Mouse (Mus musculus) heart, postnatal 0 days (tissue): ENCODE results near the gene Ghitm. TPM values are rescaled to one million over a fixed set of nuclear protein-coding genes. Genes with fewer than 3 reads are reported as not detected.
A peak's percentile ranks its signal among the peaks of the same experiment; 100 is the strongest.

ENCODE experiments used
- ATAC-seq: fragments of 200-750 bp; cut with Nextera tagmentation; 2 replicates; pipeline ENCODE4 v1.8.0; 2017; ENCODE audit warnings: low read depth, moderate number of reproducible peaks, moderate library complexity; ENCODE audit not compliant: insufficient read depth
- DNase-seq: peaks from one replicate; pipeline ENCODE4 v3.0.0-alpha.2; 2016; ENCODE audit warnings: low spot score
- H3K27ac ChIP-seq: fragments of 300-500 bp; sonication (generic); 2 replicates; pipeline ENCODE4 v1.5.1; 2014; ENCODE audit warnings: low read depth, mild to moderate bottlenecking
- H3K27me3 ChIP-seq: fragments of 300-500 bp; sonication (generic); 2 replicates; pipeline ENCODE4 v1.6.1; 2014; ENCODE audit warnings: low read length, mixed read lengths; ENCODE audit not compliant: control insufficient read depth, insufficient read depth
- H3K36me3 ChIP-seq: fragments of 300-500 bp; sonication (generic); replicated peaks from 2 replicates; pipeline ENCODE4 v1.6.1; 2014; ENCODE audit warnings: low read length, mixed read lengths; ENCODE audit not compliant: control insufficient read depth, insufficient read depth
- H3K4me1 ChIP-seq: fragments of 300-500 bp; sonication (generic); 2 replicates; pipeline ENCODE4 v1.6.1; 2014; ENCODE audit warnings: antibody characterized with exemption; ENCODE audit not compliant: control insufficient read depth, insufficient read depth
- H3K4me2 ChIP-seq: fragments of 300-500 bp; sonication (generic); 2 replicates; pipeline ENCODE4 v1.6.1; 2014; ENCODE audit warnings: low read depth, mild to moderate bottlenecking, low read length, moderate library complexity
- H3K4me3 ChIP-seq: fragments of 300-500 bp; sonication (generic); 2 replicates; pipeline ENCODE4 v1.5.1; 2014; ENCODE audit warnings: low read depth, low read length
- H3K9ac ChIP-seq: fragments of 300-500 bp; sonication (generic); replicated peaks from 2 replicates; pipeline ENCODE4 v1.6.1; 2014; ENCODE audit warnings: low read depth, low read length, mixed read lengths
- H3K9me3 ChIP-seq: fragments of 300-500 bp; sonication (generic); replicated peaks from 2 replicates; pipeline ENCODE4 v1.6.1; 2016; ENCODE audit warnings: low read length; ENCODE audit not compliant: control insufficient read depth
- CTCF ChIP-seq: IDR thresholded peaks from 2 replicates; pipeline ENCODE4 v1.5.1; 2016; ENCODE audit warnings: antibody characterized with exemption, control low read depth, low read depth
- EP300 ChIP-seq: IDR thresholded peaks from 2 replicates; pipeline ENCODE4 v1.6.1; 2016; ENCODE audit warnings: antibody characterized with exemption, low read depth
- WGBS: fragments of 180-500 bp; shearing (Covaris S2); extraction: QIAGEN DNeasy Blood & Tissue Kit; methylation state at CpG from one replicate; pipeline ENCODE4 v1.1.7; 2014; 5-methylcytosine and 5-hydroxymethylcytosine counted together
- polyA plus RNA-seq: library from polyadenylated mRNA; unstranded; fragments of >200 nt; fragmentation: Nextera tagmentation; extraction: Ambion mirVana; gene quantifications from 2 replicates; pipeline ENCODE4 v1.2.1, GENCODE M21; 2015
- total RNA-seq: library from RNA; depleted of rRNA; stranded (reverse); fragments of >200 nt; gene quantifications from 2 replicates; pipeline ENCODE4 v1.2.3, GENCODE M21; 2014; ENCODE audit warnings: low replicate concordance

The Ghitm gene
- total and polyA plus RNA-seq, 2 experiments from 2014 or later = 257 to 480 TPM

DNA sequence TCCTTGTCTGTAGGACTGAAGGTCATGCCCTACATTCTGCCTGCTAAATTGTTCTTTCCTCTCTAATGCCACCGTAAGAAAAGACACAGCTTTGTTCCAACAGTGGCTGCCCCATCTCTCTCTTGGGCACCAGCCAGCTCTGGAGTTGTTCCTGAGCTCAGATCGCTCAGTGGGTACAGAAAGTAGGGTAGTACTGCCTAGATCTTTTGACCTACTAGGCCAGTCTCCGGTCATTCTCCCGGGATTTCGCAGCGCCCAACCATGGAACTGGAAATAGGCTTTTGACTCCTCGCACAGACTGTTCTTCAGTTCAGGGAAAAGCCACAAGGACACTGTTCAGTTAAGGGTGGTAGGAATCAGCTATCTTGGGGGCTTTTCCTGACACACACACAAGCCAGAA is 22.1 kb downstream of the Ghitm start:
- no peak overlapping the region for H3K4me3 ChIP-seq
- no peak for DNase-seq
- H3K4me1 ChIP-seq = no peaks in the 10 kb centered on the region; the same call in 1 of the 2 replicates
- no peaks in the 10 kb centered on the region for H3K36me3 ChIP-seq
- H3K4me2 ChIP-seq = no peak overlapping the region
- WGBS = 75% methylated on average over 7 of the region's 7 CpGs
- no peak overlapping the region for H3K27ac ChIP-seq
- no peaks in the 10 kb centered on the region for H3K9me3 ChIP-seq
- ATAC-seq = no peak
- no peaks in the 10 kb centered on the region for H3K27me3 ChIP-seq
- no peak for TF ChIP-seq CTCF
- no peak for TF ChIP-seq EP300
- H3K9ac ChIP-seq = no peak overlapping the region

DNA sequence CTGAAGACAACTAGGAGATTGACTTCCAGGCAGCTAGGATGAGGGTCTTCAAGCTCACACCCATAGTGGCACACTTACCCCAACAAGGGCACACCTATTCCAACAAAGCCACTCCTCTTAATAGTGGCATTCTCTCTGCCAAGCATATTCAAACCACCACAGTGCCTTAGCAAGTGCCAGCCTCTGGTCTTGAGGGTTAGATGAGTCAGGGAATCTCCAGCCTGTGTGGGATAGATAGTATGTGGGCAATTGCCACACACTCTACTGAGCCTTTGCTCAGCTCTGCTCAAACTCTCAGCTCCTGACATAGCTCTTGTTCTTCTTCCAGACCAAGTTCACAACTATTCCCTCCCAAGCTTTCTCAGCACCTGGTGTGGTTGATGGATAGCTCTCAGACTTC is 23.7 kb downstream of the Ghitm start:
- no peak for ATAC-seq
- TF ChIP-seq EP300 (no peak), CTCF (no peak)
- 0 out of 2 replicates have a peak, but pooled peaks cover 1% of the 10 kb centered on the region for H3K4me1 ChIP-seq
- H3K36me3 ChIP-seq = no peaks in the 10 kb centered on the region
- H3K9me3 ChIP-seq = no peaks in the 10 kb centered on the region
- H3K9ac ChIP-seq = no peak overlapping the region
- H3K27me3 ChIP-seq = no peaks in the 10 kb centered on the region
- no peak overlapping the region for H3K4me2 ChIP-seq
- DNase-seq = no peak
- no peak overlapping the region for H3K4me3 ChIP-seq
- H3K27ac ChIP-seq = no peak overlapping the region

DNA sequence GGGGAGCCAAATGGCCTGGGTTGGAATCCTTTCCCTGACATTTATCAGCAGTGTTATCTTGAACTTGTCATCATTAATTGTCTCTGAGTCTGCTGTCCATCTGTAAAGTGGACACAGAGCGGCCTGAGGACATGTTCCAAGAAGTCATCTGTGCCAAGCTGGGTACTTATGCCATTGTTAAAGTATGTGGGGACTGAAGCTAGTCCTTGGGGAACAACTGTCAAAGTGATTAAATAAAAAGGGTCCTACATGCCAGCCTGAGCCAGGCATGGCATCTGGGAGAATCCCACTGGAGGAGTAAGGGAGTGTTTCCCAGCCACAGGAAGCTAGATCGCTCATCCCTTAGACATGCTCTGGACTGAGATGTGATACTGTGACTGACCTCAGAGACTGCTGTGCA is 24.6 kb downstream of the Ghitm start:
- ATAC-seq (no peak), DNase-seq (no peak)
- peaks cover 9% of the 10 kb centered on the region for H3K4me1 ChIP-seq
- H3K4me3 ChIP-seq = no peak overlapping the region
- 43% methylated on average over 2 of the region's 2 CpGs for whole genome bisulfite sequencing
- H3K27me3 ChIP-seq = no peaks in the 10 kb centered on the region
- no peaks in the 10 kb centered on the region for H3K9me3 ChIP-seq
- H3K9ac ChIP-seq = no peak overlapping the region
- no peaks in the 10 kb centered on the region for H3K36me3 ChIP-seq
- no peak overlapping the region for H3K4me2 ChIP-seq
- H3K27ac ChIP-seq = no peak overlapping the region
- TF ChIP-seq EP300 (no peak), CTCF (no peak)

DNA sequence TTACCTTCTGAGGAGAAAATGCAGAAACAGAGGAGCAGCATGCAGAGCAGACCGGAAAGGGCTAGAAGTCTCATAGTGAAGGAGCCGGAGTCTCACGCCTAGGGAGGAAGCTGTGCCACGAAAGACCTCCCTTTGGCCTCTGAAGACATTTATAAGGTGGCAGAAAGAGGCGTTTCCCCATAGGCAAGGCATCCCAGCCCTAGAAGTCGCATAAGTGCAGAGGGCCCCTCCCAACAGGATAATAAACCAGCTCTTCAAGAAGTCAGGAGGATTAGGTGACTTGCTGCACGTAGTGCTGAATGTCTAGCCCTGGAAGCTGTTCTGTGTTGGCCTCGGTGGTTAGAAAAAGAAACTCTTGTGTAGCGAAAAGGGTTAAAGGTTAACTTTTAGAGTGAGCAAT is 25.1 kb downstream of the Ghitm start:
- 54% methylated on average over 9 of the region's 9 CpGs for WGBS

DNA sequence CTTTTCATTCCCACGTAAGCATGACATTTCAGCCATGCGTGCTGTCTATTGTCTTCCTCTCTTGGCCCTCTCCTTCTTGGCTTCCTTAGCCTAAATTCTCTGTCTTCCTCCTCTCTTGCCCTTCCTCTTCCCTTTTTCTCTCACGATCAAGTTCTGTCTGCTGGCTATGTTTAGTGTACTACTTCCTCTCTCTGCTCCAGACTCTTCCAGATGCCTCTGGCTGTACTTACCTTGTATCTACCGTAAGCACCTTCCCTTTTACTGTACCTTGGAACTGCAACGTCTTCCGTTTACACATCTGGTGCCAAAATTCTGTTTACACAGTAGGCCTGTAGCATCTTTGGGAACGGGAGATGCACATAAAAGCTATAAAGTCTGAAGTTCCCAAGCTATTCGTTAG is 25.6 kb downstream of the Ghitm start:
- Histone ChIP-seq H3K4me1 (peaks cover 18% of the 10 kb centered on the region), H3K9ac (no peak overlapping the region), H3K9me3 (no peaks in the 10 kb centered on the region), H3K4me2 (no peak overlapping the region), H3K4me3 (no peak overlapping the region), H3K27ac (no peak overlapping the region), H3K27me3 (no peaks in the 10 kb centered on the region), H3K36me3 (no peaks in the 10 kb centered on the region)
- WGBS = 66% methylated on average over 8 of the region's 8 CpGs
- no peak for TF ChIP-seq CTCF
- no peak for TF ChIP-seq EP300
- DNase-seq (no peak), ATAC-seq (no peak)

More for the DNA sequence above, 25.1 kb downstream of the Ghitm start:
- no peak overlapping the region for H3K9ac ChIP-seq
- no peaks in the 10 kb centered on the region for H3K9me3 ChIP-seq
- no peaks in the 10 kb centered on the region for H3K36me3 ChIP-seq
- TF ChIP-seq CTCF = no peak
- TF ChIP-seq EP300 = no peak
- H3K4me2 ChIP-seq = no peak overlapping the region
- no peak overlapping the region for H3K4me3 ChIP-seq
- DNase-seq (no peak), ATAC-seq (no peak)
- H3K27ac ChIP-seq = no peak overlapping the region
- no peaks in the 10 kb centered on the region for H3K27me3 ChIP-seq
- H3K4me1 ChIP-seq = peaks cover 14% of the 10 kb centered on the region

DNA sequence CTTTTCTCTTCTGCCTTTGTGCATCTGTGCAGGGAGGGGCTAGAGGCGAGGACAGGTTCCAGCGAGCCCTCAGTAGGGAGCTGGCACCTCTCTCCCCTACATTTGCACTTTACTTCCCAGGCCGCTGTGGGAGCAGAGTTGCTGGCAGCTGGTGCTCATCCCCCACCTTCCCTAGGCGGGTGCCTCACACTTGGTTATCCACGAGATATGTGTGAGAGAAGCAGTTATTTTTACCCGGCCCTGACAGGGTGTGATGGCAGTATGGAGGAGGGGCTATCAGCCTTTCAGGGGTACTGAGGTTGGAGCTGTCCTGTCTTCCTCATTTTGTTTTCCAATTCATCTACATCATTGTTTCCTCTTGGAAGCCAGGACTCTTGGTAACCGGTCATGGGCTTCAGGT is 29.2 kb downstream of the Ghitm start:
- DNase-seq (peak; percentile 51), ATAC-seq (peak; percentile 85)
- H3K4me1 ChIP-seq = peaks cover 23% of the 10 kb centered on the region
- H3K4me2 ChIP-seq = 0 out of 2 replicates have a peak overlapping the region, but pooled peaks have one; percentile 7
- no peak overlapping the region for H3K9ac ChIP-seq
- 10% methylated on average over 7 of the region's 7 CpGs for WGBS
- no peaks in the 10 kb centered on the region for H3K36me3 ChIP-seq
- TF ChIP-seq EP300 (no peak), CTCF (no peak)
- H3K27ac ChIP-seq = 0 out of 2 replicates have a peak overlapping the region, but pooled peaks have one; percentile 2
- H3K9me3 ChIP-seq = no peaks in the 10 kb centered on the region
- no peak overlapping the region for H3K4me3 ChIP-seq
- H3K27me3 ChIP-seq = no peaks in the 10 kb centered on the region
